Mouse (Mus musculus) monocyte, adult 59 days (primary cell): ENCODE measurements around the gene Fam174a. TPM values are rescaled to one million over a fixed set of nuclear protein-coding genes. Genes with fewer than 3 reads are reported as not detected.

Experiments
- total RNA-seq, 2 experiments: library from RNA; stranded (reverse); gene quantifications; one replicate each; pipeline ENCODE4 v1.2.4; 2023

Gene Fam174a
- total RNA-seq: 10 to 100 TPM; 27.4 to 34.9 TPM

DNA sequence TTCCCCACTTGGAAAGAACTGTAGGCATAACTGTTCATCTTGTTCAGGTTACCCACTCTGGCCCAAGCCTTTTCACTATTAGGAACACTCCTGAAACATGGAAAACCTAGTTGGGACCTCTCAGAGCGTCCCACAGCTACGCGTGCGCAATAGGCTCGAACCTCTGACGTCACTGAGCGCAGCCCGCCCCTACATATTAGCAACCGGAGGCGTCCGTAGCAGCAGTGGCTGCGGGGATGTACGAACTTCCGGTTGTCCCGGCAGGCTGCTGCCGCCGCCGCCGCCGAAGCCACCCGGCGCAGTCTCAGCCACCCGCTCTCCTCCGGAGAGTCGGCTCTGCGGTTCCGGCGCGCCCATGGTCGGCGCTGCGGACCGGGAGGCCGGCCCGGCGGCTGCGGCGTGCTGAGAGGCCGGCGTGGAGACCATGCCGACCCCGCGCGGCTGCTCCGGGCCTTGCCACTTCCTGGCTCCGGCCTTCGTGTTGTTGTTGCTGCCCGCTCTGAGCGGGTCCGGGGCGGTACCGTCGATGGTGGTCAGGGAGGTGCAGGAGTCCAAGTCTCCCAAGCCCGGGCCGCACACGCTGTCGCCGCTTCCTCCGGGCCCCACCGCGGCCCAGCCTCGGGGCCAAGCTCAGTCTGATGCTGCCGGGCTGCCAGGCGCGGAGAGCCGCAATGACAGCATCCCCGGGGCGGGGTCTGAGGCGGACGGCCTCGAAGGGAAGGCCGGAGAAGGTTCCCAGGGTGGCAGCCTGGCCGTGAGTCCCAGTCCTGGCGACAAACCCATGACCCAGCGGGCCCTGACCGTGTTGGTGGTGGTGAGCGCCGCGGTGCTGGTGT, at the start of gene Fam174a:
Gene Fam174a, plus strand, starts transcription at position 231 of the 836 bp plus-strand sequence.

